Mouse (Mus musculus) T-helper 1 cell (primary cell): ENCODE data around the gene Kcnmb3.
"Not testable (repeated sequence)": the region's sequence is repeated elsewhere in the genome, so short reads cannot be mapped to it uniquely, and the experiment has no call there.

Source experiments
- in situ Hi-C: fragments of 300-600 bp; cut with MboI, MseI; formaldehyde crosslinking; loops from one replicate; pipeline ENCODE4 v1.15.1; 2025; ENCODE audit warnings: high pct_unique_total_duplicates

Kcnmb3 gene

DNA sequence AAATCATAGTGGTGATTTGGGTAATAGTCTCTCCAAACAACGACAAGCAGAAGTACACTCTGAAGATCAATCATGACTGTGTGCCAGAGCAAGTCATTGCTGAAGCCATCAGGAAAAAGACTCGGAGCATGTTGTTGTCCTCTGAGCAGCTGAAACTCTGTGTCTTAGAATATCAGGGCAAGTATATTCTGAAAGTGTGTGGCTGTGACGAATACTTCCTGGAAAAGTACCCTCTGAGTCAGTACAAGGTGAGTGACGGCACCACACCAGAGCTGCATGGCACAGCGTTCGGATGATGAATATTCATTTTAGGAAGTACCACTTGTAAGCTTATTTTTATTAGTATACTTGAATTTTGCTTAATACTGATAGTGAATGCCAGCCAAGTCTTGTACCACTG is 54.2 kb downstream of the Kcnmb3 start:
- in situ Hi-C loops, result loop anchor here (10.0 kb wide), 1 partner anchor 53 kb away; no protein-coding TSS in a partner anchor

DNA sequence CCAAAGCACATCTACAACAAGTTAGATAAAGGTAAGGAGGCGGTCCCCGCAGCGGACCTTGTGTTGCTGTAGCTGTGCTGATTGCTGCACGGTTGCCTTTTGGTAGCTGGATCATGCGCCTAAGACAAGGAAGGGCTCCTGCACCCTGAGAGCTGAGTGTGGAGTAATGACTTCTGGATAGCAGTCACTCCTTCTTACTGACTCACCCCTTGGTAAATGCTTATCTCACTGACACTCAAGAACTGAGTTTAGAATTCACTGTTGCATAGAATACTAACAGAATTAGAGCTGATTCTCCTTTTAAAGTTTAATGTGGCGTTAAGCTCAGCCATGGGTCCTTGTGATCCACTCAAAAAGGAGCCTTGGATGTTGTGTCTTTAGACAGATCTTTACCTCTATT is 54.7 kb downstream of the Kcnmb3 start:
- in situ Hi-C loops, result loop anchor here (10.0 kb wide), 1 partner anchor 52 kb away; no protein-coding TSS in a partner anchor

DNA sequence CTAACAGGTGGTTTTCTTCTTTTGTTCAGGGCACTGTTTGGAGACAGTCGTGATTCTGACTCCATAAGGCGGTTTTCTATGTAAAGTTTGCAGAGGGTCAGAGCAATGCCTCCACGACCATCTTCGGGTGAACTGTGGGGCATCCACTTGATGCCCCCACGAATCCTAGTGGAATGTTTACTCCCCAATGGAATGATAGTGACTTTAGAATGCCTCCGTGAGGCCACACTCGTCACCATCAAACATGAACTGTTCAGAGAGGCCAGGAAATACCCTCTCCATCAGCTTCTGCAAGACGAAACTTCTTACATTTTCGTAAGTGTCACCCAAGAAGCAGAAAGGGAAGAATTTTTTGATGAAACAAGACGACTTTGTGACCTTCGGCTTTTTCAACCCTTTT is 55.9 kb downstream of the Kcnmb3 start:
- in situ Hi-C loops, result loop anchor here (10.0 kb wide), 1 partner anchor 51 kb away; no protein-coding TSS in a partner anchor

DNA sequence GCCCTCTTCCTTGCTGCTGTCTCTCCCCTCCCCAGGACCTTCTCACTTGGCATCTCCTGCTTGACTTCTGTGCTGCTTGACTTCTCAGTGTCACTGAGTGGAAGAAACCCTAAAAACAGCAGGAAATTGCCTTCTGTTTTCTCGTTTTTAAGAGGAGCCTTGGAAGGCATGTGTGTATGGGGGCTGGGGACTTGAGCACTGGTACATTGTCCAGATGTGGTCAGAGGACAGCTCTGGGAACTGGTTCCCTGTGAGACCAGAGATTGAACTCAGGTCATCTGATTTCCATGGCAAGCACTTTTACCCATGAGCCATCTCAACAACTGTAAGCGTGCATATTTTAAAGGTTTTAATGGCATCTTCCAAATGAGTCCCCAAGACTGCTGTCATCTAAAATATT is 58.0 kb downstream of the Kcnmb3 start:
- in situ Hi-C loops, result loop anchor here (10.0 kb wide), 1 partner anchor 49 kb away; no protein-coding TSS in a partner anchor

DNA sequence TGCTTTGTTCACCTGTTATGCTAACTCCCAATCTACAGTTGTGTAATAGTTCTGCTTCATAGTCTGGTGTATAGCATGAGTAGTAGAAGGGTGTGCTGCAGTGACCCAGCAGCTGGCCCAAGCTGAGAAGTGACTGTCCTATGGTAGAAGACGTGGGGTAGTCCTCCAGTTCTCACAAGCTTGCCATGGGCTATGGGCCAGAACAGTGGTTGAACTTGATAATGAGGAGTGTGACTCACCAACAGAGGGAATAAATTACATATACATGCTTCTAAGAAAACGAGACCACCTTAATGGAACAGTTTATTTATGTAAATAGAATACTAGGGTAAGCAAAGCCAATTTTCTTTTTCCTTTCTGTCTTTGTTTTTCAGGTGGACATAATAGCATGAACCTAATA is 61.6 kb downstream of the Kcnmb3 start:
- in situ Hi-C loops, result loop anchor here (10.0 kb wide), 1 partner anchor 46 kb away; no protein-coding TSS in a partner anchor

DNA sequence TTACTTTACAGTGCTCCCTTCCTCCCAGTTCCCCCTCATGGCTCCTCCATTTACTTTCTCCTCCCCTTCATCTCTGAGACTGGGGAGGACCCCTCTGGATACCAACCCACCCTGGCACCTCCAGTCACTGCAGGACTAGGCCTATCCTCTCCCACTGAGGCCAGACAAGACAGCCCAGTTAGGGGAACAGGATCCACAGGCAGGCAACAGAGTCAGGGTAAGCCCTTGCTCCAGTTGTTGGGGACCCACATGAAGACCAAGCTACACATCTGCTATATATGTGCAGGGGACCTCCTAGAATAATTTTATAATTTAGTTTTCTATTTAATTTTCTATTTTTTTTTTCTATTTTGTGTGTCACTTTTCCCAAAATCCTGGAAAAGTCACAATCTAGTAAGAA is 62.7 kb downstream of the Kcnmb3 start:
- in situ Hi-C loops, result not testable (repeated sequence)

DNA sequence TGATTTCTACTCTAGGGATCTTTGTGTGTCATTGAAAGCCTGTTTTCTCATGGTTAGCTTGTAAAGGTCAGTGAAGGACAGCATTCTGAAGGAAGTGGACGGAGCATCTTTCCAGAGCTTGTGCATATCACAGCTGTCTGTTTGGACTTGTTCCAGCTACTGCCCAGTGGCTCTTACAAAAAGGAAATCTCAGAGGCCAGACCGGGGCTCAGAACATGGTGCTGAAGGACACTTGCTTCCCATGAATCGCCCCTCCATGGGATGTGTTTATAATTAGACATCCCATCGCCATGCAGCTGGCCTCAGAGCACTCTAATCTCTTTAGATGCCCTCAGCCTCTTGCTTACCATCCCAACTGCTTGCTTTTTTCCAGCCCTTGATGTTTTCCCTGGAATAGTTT is 63.1 kb downstream of the Kcnmb3 start:
- in situ Hi-C loops, result no loop called here

DNA sequence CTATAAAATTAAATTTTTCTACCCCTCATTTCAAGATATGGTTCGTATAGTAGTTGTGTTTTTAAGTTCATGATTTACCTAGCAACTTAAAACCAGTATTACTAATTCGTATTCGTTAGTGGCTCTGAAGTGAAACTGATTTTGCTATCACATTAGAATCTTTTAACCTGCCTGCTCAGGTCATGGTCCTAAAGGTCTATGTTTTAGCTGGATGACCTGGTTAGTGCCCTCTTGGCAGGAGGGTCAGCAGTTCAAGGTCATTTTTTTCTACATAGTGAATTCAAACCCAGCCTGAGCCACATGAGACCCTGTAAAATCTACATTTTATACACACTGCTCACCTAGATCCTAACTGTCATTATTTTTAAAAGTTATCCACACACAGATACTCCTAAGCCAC is 63.7 kb downstream of the Kcnmb3 start:
- in situ Hi-C loops, result no loop called here

DNA sequence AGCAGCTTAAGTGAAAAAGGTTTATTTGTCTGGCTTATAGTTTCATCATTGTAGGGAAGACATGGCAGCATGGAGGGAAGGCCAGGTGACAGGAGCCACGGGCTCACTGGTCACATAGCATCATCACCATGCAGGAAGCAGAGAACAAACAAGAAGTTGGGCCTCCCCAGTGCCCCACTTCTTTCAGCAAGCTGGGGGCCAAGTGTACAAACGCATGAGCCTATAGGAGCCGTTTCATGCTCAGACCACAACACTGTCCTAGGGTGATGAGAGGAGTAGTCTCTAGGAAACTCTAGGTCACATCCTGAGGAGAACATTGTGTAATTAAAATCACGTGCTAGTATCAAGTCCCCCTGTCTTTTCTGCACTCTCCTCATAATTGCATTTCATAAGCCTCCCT is 64.3 kb downstream of the Kcnmb3 start:
- in situ Hi-C loops, result no loop called here
